Mouse (Mus musculus): ENCODE measurements around the gene Lmod3. TPM values are rescaled to one million over a fixed set of nuclear protein-coding genes. Genes with fewer than 3 reads are reported as not detected.

The Lmod3 gene
- polyA plus RNA-seq, 1 experiment from 2014 or later: 0.08 TPM

DNA sequence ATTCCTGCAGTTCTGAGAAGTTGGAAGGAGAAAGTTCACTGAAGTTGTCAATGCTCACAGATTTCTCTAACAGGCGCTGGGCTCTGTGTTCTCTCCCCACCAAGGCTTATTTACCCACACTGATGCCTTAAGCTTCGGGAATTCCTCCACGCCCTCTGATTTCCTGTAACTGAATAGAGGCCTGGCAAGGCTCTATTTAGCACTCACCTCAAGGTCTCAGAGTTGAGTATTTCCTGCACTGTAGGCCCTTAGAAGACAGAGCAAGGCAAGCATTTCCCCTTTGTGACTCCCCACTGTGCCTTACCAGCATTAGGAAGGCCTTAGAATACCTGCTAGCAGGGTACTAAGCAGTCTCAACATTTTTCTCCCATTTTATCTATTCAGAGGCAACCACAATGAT, 44.2 kb downstream of the Lmod3 start:
- Histone ChIP-seq H3K4me1 (replicated peaks; ENCODE audit: control insufficient read depth, insufficient read depth, low read length) (0 out of 2 replicates have a peak, but pooled peaks cover 3% of the 10 kb centered on the region), H3K9me3 (ENCODE audit: control insufficient read depth) (no peaks in the 10 kb centered on the region), H3K27me3 (replicated peaks; ENCODE audit: control insufficient read depth, insufficient read depth, low read length) (no peaks in the 10 kb centered on the region), H3K4me2 (replicated peaks; ENCODE audit: low read depth) (no peak overlapping the region), H3K4me3 (ENCODE audit: low read depth, low read length) (no peak overlapping the region), H3K27ac (ENCODE audit: low read depth, low read length) (peak overlapping the region; percentile 21; the same call in 1 of the 2 replicates), H3K9ac (ENCODE audit: low read depth, low read length) (no peak overlapping the region), H3K36me3 (ENCODE audit: control insufficient read depth, insufficient read depth) (no peaks in the 10 kb centered on the region)
- WGBS: 29% methylated on average over 3 of the region's 3 CpGs
- no peak for TF ChIP-seq CTCF (IDR thresholded peaks at IDR 0.05; ENCODE audit: low read depth)
- ATAC-seq: no peak

DNA sequence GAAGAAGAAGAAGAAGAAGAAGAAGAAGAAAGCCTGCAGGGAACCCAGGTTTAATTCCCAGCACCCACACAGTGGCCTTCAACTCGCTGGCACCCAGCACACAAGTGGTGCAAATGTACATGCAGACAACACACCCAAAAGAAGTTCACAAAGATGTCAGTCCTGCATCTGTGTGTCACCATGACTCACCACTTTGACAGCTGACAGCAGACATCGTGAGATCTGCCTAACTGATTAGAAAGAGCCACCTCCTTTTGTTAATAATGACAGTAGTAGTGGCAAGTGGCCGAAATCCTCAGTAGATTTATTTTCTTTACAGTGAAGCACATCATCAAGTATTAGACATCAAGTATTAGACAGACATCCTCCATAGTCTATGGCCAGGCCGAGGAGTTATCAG, 45.5 kb downstream of the Lmod3 start:
- Histone ChIP-seq H3K4me1 (replicated peaks; ENCODE audit: control insufficient read depth, insufficient read depth, low read length) (0 out of 2 replicates have a peak, but pooled peaks cover 3% of the 10 kb centered on the region), H3K9ac (ENCODE audit: low read depth, low read length) (no peak overlapping the region), H3K4me2 (replicated peaks; ENCODE audit: low read depth) (no peak overlapping the region), H3K27me3 (replicated peaks; ENCODE audit: control insufficient read depth, insufficient read depth, low read length) (no peaks in the 10 kb centered on the region), H3K4me3 (ENCODE audit: low read depth, low read length) (no peak overlapping the region), H3K36me3 (ENCODE audit: control insufficient read depth, insufficient read depth) (no peaks in the 10 kb centered on the region), H3K27ac (ENCODE audit: low read depth, low read length) (no peak overlapping the region), H3K9me3 (ENCODE audit: control insufficient read depth) (no peaks in the 10 kb centered on the region)
- WGBS: 66% methylated on average over 4 of the region's 4 CpGs
- no peak for TF ChIP-seq CTCF (IDR thresholded peaks at IDR 0.05; ENCODE audit: low read depth)
- no peak for ATAC-seq

DNA sequence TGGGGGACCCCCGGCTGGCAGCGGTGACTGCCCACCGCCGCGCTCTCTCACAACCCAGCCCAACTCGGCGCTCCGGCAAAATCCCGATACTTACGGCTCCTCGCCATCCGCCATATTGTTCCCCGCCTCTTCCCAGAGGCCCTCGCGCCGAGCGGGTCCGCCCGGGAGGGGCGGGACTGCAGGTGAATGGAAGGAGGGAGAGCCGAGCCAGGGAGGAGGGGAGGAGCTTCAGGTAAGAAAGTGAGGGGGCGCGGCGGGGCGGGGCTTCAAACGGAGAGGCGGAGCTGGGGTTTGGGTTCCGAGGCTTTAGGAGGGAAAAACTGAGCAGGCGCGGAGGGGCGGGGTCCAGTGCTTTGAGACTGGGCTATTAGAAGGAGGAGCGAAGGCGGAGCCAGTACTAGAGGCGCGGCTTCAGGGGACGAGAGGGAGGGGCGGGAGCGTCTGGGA, 47.1 kb downstream of the Lmod3 start, which contains the start of gene Uba3:
Uba3 (minus strand) TSS at position 209 of the 447 bp plus-strand sequence.
- Histone ChIP-seq H3K36me3 (ENCODE audit: control insufficient read depth, insufficient read depth) (no peaks in the 10 kb centered on the region), H3K9ac (ENCODE audit: low read depth, low read length) (peak within 1 kb of the TSS; percentile 97), H3K4me1 (replicated peaks; ENCODE audit: control insufficient read depth, insufficient read depth, low read length) (0 out of 2 replicates have a peak, but pooled peaks cover 3% of the 10 kb centered on the region), H3K4me3 (ENCODE audit: low read depth, low read length) (peak within 1 kb of the TSS; percentile 95), H3K27me3 (replicated peaks; ENCODE audit: control insufficient read depth, insufficient read depth, low read length) (no peaks in the 10 kb centered on the region), H3K27ac (ENCODE audit: low read depth, low read length) (peak within 1 kb of the TSS; percentile 91), H3K9me3 (ENCODE audit: control insufficient read depth) (no peaks in the 10 kb centered on the region), H3K4me2 (replicated peaks; ENCODE audit: low read depth) (peak within 1 kb of the TSS; percentile 74)
- ATAC-seq: peak; percentile 98
- TF ChIP-seq CTCF (IDR thresholded peaks at IDR 0.05; ENCODE audit: low read depth): no peak
- under 1% methylated on average over 38 of the region's 38 CpGs for WGBS

DNA sequence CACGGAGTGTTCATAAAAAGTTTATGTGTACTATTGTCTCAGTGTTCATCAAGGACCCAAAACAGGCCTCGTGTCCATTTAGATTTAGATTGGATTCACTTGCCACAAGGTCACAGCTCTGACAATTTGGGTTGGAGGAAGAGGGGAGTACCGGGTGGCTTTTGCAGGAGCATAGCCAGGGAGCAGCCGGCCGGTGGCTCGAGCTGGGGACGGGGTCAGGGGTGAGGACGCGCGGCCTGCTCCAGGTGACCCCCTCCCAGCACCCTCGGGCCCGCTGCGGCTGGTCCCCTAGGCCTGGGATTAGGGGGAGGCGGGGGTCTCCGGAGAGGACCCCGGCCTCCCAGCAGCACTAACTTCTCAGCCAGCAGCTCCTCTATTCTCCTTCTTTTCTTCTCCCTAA, 47.6 kb downstream of the Lmod3 start:
- under 1% methylated on average over 16 of the region's 16 CpGs for WGBS
- ATAC-seq: peak; percentile 44; the same call in 1 of the 2 replicates
- Histone ChIP-seq H3K4me3 (ENCODE audit: low read depth, low read length) (peak overlapping the region; percentile 95), H3K9me3 (ENCODE audit: control insufficient read depth) (no peaks in the 10 kb centered on the region), H3K9ac (ENCODE audit: low read depth, low read length) (peak overlapping the region; percentile 97), H3K36me3 (ENCODE audit: control insufficient read depth, insufficient read depth) (no peaks in the 10 kb centered on the region), H3K4me1 (replicated peaks; ENCODE audit: control insufficient read depth, insufficient read depth, low read length) (0 out of 2 replicates have a peak, but pooled peaks cover 3% of the 10 kb centered on the region), H3K27me3 (replicated peaks; ENCODE audit: control insufficient read depth, insufficient read depth, low read length) (no peaks in the 10 kb centered on the region), H3K27ac (ENCODE audit: low read depth, low read length) (peak overlapping the region; percentile 91), H3K4me2 (replicated peaks; ENCODE audit: low read depth) (peak overlapping the region; percentile 74)
- no peak for TF ChIP-seq CTCF (IDR thresholded peaks at IDR 0.05; ENCODE audit: low read depth)

DNA sequence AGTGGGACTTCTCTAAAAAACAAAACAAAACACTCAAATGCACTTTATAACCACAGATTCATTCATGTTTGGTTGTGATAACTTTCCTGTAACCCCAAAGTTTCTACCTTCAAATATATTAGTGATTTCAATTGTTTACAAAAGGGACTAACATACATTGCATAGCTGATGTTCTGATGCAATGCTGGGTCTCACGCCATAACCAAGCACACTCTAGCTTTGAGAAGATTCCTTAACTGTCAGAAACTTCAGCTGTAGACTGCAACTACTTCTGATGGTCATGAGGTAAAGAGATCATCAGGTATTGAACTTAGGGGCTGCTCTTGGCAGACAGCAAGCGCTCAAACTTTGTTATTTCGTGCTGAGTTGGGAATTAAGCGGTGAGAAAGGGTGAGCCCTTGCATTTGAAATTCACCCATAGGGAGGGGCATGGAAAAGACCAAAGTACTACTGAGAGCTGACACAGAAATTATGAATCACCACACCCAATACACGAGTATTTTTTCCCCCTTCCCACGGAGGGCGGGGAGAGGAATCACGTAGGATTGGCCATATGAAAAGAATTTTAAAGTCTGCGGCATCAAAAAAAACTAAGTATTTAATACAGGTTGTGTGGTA, 48.2 kb downstream of the Lmod3 start:
- Histone ChIP-seq H3K4me2 (replicated peaks; ENCODE audit: low read depth) (peak overlapping the region; percentile 74), H3K4me3 (ENCODE audit: low read depth, low read length) (peak overlapping the region; percentile 95), H3K4me1 (replicated peaks; ENCODE audit: control insufficient read depth, insufficient read depth, low read length) (0 out of 2 replicates have a peak, but pooled peaks cover 3% of the 10 kb centered on the region), H3K27ac (ENCODE audit: low read depth, low read length) (peak overlapping the region; percentile 91; the same call in 1 of the 2 replicates), H3K36me3 (ENCODE audit: control insufficient read depth, insufficient read depth) (no peaks in the 10 kb centered on the region), H3K9ac (ENCODE audit: low read depth, low read length) (peak overlapping the region; percentile 97), H3K27me3 (replicated peaks; ENCODE audit: control insufficient read depth, insufficient read depth, low read length) (no peaks in the 10 kb centered on the region), H3K9me3 (ENCODE audit: control insufficient read depth) (no peaks in the 10 kb centered on the region)
- WGBS: 6% methylated on average over 9 of the region's 9 CpGs
- ATAC-seq: no peak
- no peak for TF ChIP-seq CTCF (IDR thresholded peaks at IDR 0.05; ENCODE audit: low read depth)

- Histone ChIP-seq H3K27me3 (replicated peaks; ENCODE audit: control insufficient read depth, insufficient read depth, low read length) (no peaks in the 10 kb centered on the region), H3K9me3 (ENCODE audit: control insufficient read depth) (no peaks in the 10 kb centered on the region), H3K4me2 (replicated peaks; ENCODE audit: low read depth) (no peak overlapping the region), H3K4me3 (ENCODE audit: low read depth, low read length) (no peak overlapping the region), H3K36me3 (ENCODE audit: control insufficient read depth, insufficient read depth) (peaks cover 6% of the 10 kb centered on the region), H3K27ac (ENCODE audit: low read depth, low read length) (no peak overlapping the region), H3K9ac (ENCODE audit: low read depth, low read length) (no peak overlapping the region), H3K4me1 (replicated peaks; ENCODE audit: control insufficient read depth, insufficient read depth, low read length) (0 out of 2 replicates have a peak, but pooled peaks cover 3% of the 10 kb centered on the region)
- TF ChIP-seq CTCF (IDR thresholded peaks at IDR 0.05; ENCODE audit: low read depth): no peak
- WGBS: 55% methylated on average over 3 of the region's 3 CpGs
- ATAC-seq: no peak
These were observed 50.1 kb downstream of the Lmod3 start for GRCm38 (mm10) chr6:97202477-97202876.

Data from intestine, postnatal 0 days (tissue).